Mouse (Mus musculus): ENCODE data around the gene Mchr1. TPM values are rescaled to one million over a fixed set of nuclear protein-coding genes. Genes with fewer than 3 reads are reported as not detected.
"Not testable (repeated sequence)": the region's sequence is repeated elsewhere in the genome, so short reads cannot be mapped to it uniquely, and the experiment has no call there.

The Mchr1 gene
- polyA plus RNA-seq, 1 experiment: not detected

DNA sequence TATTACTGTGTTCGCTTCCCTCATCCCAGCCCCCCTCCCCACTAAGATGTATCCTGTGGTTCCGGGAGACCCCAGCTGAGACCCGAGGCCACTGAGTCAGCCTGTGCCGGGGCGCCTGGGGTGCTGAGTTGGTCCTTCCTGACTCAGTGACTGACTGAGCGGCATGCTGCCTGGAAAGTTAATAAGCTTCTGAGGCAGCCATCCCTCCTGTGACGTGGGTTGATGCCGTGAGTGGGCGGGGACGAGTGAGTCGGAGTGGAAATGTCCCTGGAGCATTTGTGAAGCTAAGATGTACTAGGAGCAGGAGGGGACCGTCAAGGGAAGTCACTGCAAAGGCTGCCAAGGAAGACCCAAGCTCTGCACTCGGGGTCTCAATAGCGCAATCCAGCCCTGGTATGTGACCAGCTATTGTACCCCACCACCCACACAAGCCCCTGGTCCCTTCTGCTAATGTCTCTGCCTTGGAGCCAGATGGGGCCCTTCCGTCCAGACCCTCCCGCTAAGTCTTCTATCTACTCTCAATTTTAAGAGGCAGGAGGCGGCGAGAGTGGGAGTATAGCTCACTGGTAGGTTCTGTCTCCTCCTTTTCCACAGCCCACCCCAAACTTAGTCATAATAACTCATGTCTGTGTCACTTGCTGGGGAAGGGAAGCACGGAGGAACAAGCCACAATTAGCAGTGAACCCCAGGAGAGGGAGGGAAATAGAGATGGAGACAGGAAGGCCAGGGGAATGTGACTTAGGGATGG, 18.2 kb upstream of the Mchr1 start:
- no peaks in the 10 kb centered on the region for H3K4me1 ChIP-seq (ENCODE audit: control insufficient read depth, insufficient read depth, insufficient read length, low read length)
- no peak overlapping the region for H3K4me3 ChIP-seq (ENCODE audit: insufficient read depth, low read depth, low read length)
- H3K27ac ChIP-seq (replicated peaks; ENCODE audit: low read depth, low read length): no peak overlapping the region

DNA sequence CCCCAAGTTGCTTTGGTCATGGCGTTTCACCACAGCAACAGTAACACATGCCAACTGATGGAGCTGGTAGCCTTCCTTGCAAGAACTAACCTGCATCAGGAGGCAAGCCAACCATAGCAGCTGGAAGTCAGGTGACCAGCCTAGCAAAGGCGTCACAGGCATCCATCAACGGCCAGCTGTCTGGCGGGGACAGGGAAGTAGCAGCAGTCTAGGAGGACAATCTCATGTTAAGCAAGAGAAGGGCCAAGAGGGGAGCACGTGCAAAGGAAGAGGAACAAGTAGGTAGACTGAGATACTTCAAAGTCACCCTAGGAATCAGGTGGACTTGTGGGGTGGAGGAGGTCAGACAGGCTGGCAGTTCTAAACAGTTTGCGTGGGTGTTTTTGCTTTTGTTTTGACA, 16.2 kb upstream of the Mchr1 start:
- Histone ChIP-seq H3K27ac (replicated peaks; ENCODE audit: low read depth, low read length) (no peak overlapping the region), H3K4me3 (ENCODE audit: insufficient read depth, low read depth, low read length) (no peak overlapping the region)

DNA sequence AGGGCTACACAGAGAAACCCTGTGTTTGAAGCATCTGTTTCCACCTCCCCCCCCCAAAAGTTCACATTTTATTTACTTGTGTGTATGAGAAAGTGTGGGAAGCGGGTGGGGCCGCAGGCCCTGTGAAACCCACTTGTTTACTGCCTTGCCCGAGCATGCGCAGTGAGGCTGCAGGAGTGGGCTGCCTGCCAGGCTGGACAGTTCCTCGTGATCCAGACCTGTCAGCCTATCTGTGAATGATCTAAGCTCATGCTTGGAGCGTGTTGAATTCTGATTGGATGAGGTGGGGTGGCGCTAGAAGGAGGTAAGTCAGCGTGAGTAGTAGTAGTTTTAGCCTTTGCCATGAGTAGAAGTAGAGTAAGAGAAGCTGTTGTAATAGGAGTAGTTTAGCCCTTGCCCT, 15.2 kb upstream of the Mchr1 start:
- H3K4me3 ChIP-seq (ENCODE audit: insufficient read depth, low read depth, low read length); H3K4me1 ChIP-seq (ENCODE audit: control insufficient read depth, insufficient read depth, insufficient read length, low read length); H3K27ac ChIP-seq (replicated peaks; ENCODE audit: low read depth, low read length): not testable (repeated sequence)

More for the DNA sequence above, 16.2 kb upstream of the Mchr1 start:
- H3K4me1 ChIP-seq (ENCODE audit: control insufficient read depth, insufficient read depth, insufficient read length, low read length): no peaks in the 10 kb centered on the region

DNA sequence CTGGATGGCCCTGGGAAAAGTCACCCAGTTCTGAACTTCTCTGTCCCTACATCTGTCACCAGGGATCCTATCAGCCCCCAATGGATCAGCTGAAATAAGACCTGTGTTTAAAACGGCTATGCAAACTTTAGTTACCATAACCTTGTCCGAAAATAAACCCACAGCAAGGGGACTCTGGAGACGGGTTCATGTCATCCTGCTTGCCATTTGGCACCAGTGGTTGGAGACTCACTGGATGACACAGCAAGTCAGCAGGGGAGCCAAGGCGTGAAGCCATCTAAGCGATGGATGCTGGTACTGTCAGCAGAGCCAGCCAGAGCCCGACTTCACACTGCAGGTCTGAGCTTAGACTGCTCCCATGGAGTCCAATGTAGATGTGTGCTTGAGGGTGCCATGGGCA, 13.9 kb upstream of the Mchr1 start:
- no peak overlapping the region for H3K27ac ChIP-seq (replicated peaks; ENCODE audit: low read depth, low read length)
- no peaks in the 10 kb centered on the region for H3K4me1 ChIP-seq (ENCODE audit: control insufficient read depth, insufficient read depth, insufficient read length, low read length)
- no peak overlapping the region for H3K4me3 ChIP-seq (ENCODE audit: insufficient read depth, low read depth, low read length)

DNA sequence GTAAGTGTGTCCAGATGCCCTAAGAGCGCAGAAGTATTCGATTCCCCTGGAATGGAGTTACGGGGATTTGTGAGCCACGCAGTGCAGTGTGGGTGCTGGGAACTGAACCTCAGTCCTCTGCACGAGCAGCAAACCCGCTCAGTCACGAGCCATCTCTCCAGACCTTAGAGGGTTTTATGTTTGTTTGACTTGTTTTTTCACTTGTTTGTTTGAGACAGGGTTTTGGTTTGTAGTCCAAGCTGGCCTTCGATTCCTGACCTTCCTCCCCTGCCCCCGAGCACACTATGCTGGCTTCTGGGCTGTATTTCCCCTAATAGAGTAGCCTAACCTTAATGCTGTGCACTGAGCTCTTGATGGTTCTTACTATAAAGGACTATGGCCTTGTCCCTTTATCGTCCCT, 10.3 kb upstream of the Mchr1 start:
- H3K27ac ChIP-seq (replicated peaks; ENCODE audit: low read depth, low read length): no peak overlapping the region
- H3K4me1 ChIP-seq (ENCODE audit: control insufficient read depth, insufficient read depth, insufficient read length, low read length): no peaks in the 10 kb centered on the region
- H3K4me3 ChIP-seq (ENCODE audit: insufficient read depth, low read depth, low read length): no peak overlapping the region

DNA sequence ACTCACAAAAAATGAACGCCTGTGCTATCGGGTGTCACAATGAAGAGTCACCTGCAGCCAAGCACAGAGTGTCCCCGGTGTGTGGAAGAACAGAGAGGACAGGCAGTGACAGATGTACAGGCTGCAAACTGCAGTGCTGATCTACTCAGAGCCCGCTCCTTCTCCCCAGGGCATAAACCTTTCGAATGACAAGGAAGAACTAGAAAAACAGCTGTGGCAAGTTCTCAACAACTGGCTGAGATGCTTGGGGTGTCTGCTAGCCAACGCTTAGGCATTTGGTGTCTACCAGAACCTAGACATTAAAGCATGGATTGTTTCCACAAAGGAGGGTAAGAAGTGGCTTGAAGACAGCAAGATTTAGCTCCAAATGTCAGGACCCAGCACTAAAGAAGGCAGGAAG, 9.6 kb upstream of the Mchr1 start:
- no peak overlapping the region for H3K27ac ChIP-seq (replicated peaks; ENCODE audit: low read depth, low read length)

DNA sequence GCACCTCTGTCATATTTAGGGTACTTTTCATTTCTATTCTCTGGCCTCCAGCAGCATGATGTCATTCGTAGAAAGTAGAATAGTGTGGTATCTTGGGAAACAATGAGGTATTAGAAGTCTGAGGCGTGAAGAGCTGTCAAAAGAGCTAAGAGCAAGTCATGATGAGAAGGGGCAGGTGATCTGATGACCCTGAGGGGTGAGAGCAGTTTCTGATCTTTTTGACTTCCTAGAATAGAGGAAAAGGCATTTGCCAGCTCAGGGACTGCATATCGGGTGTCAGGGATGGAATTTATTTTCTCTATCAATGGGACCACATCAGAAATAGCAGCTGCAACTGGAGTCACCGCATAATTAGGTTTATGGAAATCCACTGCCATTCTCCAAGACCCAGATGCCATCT, 8.5 kb upstream of the Mchr1 start:
- Histone ChIP-seq H3K4me1 (ENCODE audit: control insufficient read depth, insufficient read depth, insufficient read length, low read length) (no peaks in the 10 kb centered on the region), H3K4me3 (ENCODE audit: insufficient read depth, low read depth, low read length) (no peak overlapping the region), H3K27ac (replicated peaks; ENCODE audit: low read depth, low read length) (no peak overlapping the region)

More for the DNA sequence above, 9.6 kb upstream of the Mchr1 start:
- no peaks in the 10 kb centered on the region for H3K4me1 ChIP-seq (ENCODE audit: control insufficient read depth, insufficient read depth, insufficient read length, low read length)
- H3K4me3 ChIP-seq (ENCODE audit: insufficient read depth, low read depth, low read length): no peak overlapping the region

DNA sequence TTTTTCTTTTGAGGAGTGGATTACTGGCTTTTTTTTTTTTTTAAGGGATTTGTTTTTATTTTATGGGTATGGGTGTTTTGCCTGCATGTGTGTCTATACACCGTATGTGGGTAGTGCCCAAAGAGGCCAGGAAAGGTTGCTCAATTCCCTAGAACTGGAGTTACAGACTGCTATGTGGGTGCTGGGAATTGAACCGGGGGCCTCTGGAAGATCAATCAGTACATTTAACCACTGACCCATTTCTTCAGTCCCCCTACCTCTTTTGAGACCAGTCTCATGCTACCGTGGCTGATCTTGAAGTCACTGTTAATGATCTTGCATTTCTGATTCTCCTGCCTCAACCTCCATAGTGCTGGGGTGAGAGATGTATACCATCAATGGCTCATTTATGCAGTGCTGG, 8.0 kb upstream of the Mchr1 start:
- no peak overlapping the region for H3K27ac ChIP-seq (replicated peaks; ENCODE audit: low read depth, low read length)
- H3K4me1 ChIP-seq (ENCODE audit: control insufficient read depth, insufficient read depth, insufficient read length, low read length): no peaks in the 10 kb centered on the region
- no peak overlapping the region for H3K4me3 ChIP-seq (ENCODE audit: insufficient read depth, low read depth, low read length)

DNA sequence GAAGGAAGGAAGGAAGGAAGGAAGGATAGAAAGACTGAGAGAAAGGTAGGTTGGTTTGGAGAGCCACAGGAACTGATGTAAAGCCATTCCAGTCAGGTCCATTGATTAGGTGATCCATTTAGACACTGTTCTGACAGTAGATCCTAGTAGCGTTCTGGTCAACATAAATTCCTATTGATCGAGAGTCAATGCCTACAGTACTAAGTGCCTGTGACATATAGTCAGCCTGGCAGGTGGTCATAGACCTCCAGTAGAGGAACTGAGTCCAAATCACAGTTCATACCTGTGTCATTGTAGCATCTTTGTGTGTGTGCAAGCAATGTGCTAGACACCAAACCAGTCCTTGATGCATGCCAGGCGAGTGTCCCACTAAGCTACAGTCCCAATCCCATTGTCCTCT, 7.0 kb upstream of the Mchr1 start:
- H3K4me3 ChIP-seq (ENCODE audit: insufficient read depth, low read depth, low read length): no peak overlapping the region
- H3K4me1 ChIP-seq (ENCODE audit: control insufficient read depth, insufficient read depth, insufficient read length, low read length): no peaks in the 10 kb centered on the region
- H3K27ac ChIP-seq (replicated peaks; ENCODE audit: low read depth, low read length): no peak overlapping the region

DNA sequence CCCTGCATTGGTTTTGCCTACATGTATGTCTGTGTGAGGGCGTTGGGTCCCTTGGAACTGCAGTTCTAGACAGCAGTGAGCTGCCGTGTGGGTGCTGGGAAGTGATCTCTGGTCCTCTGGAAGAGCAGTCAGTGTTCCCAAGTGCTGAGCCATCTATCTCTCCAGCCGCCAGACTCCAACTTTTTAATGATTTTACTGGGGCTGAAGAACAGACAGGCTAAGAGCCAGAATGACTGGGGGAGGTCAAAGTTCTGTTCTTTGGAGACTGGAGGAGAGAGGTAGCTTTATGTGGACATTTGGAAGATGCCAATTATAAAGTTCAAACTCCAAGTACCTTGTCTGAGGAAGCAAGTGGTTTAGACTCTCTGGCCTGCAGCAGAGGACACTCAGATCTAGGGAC, 5.5 kb upstream of the Mchr1 start:
- H3K27ac ChIP-seq (replicated peaks; ENCODE audit: low read depth, low read length): no peak overlapping the region
- H3K4me1 ChIP-seq (ENCODE audit: control insufficient read depth, insufficient read depth, insufficient read length, low read length): no peaks in the 10 kb centered on the region
- no peak overlapping the region for H3K4me3 ChIP-seq (ENCODE audit: insufficient read depth, low read depth, low read length)

DNA sequence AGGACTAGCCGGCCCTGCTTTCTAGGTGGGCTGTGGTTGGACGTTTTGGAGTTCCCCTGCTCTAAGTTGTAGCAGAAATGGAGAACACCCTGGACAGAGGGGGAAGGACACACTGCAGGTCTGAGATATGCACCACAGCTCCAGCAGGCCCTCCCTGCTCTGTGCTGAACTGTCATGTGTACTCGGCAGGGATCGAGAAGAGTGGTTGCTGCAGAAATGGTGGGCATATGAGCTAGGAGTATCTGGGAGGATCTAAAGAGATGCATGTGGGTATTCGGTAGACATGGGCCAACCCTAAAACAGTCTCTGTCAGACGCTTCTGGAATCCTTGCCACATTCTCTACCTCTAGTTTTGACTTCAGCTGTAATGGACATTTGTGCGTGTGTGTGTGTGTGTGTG, 4.0 kb upstream of the Mchr1 start:
- no peaks in the 10 kb centered on the region for H3K4me1 ChIP-seq (ENCODE audit: control insufficient read depth, insufficient read depth, insufficient read length, low read length)
- no peak overlapping the region for H3K4me3 ChIP-seq (ENCODE audit: insufficient read depth, low read depth, low read length)
- no peak overlapping the region for H3K27ac ChIP-seq (replicated peaks; ENCODE audit: low read depth, low read length)

DNA sequence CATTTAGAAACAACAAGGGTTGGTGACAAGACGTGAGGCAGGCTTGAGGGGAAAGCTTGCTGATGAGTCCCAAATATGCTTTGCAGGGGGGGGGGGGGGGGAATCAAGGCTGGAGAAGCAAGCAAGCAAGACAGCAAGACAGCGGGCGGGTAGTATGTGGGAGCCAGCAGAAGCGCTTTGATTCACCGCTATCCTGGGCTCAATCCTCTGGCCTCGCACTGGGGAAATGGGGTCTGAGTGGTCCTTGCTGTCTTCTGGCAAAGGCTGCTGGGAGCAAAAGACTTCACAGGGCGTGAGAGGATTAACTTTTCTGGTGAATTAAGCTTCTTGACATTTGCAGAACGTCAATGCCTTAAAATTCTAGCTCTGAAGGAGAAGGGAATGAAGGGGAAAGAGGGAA, 763 bp downstream of the Mchr1 start:
- no peaks in the 10 kb centered on the region for H3K4me1 ChIP-seq (ENCODE audit: control insufficient read depth, insufficient read depth, insufficient read length, low read length)
- H3K4me3 ChIP-seq (ENCODE audit: insufficient read depth, low read depth, low read length): no peak overlapping the region
- no peak overlapping the region for H3K27ac ChIP-seq (replicated peaks; ENCODE audit: low read depth, low read length)

DNA sequence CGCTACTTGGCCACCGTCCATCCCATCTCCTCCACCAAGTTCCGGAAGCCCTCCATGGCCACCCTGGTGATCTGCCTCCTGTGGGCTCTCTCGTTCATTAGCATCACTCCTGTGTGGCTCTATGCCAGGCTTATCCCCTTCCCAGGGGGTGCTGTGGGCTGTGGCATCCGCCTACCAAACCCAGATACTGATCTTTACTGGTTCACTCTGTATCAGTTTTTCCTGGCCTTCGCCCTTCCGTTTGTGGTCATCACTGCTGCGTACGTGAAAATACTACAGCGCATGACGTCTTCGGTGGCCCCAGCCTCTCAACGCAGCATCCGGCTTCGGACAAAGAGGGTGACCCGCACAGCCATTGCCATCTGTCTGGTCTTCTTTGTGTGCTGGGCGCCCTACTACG, 2.2 kb downstream of the Mchr1 start:
- Histone ChIP-seq H3K27ac (replicated peaks; ENCODE audit: low read depth, low read length) (no peak overlapping the region), H3K4me1 (ENCODE audit: control insufficient read depth, insufficient read depth, insufficient read length, low read length) (no peaks in the 10 kb centered on the region), H3K4me3 (ENCODE audit: insufficient read depth, low read depth, low read length) (no peak overlapping the region)

DNA sequence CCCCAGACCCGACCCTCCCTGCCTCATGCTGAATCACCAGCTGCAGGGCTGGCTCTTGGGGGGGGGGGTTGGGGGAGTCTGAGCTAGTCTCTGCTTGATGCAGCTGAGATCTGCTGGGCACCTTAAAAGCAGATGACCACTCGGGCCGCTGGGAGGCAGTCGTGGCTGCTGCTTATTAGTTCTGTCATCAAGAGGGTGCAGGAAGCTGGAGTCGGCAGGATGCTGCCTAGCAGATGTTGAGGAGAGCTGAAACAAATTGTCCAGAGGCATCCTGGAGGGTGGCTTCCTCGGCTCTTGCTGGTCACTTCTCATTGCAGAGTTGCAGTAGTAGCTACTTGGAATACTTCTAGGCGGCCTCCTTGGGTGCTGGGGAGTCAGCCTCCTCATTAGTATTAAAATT, 4.0 kb downstream of the Mchr1 start:
- no peak overlapping the region for H3K27ac ChIP-seq (replicated peaks; ENCODE audit: low read depth, low read length)
- H3K4me3 ChIP-seq (ENCODE audit: insufficient read depth, low read depth, low read length): no peak overlapping the region
- H3K4me1 ChIP-seq (ENCODE audit: control insufficient read depth, insufficient read depth, insufficient read length, low read length): no peaks in the 10 kb centered on the region

DNA sequence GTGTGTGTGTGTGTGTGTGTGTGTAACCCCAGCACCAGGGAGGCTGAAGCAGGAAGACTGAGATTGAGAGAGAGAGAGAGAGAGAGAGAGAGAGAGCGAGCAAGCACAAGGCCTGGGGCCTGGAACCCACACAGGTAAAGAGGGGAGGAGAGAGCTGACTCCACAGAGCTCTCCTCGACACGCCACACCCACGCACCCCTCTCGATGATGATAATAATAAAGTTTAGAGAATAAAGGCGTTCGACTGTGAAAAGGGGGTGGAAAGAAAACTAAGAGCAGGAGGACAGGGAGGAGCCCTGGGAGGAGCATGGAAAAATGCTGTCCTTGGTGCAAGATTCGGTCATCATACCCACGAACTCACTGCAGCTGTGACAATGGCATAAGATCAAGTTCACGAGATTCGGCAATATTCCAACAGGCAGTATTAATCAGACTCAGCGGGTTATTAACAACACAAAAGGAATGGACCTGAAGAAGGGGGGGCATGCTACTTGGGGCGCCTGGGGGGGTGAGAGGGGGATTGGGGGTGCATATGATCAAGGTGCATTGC, 4.6 kb downstream of the Mchr1 start:
- H3K4me3 ChIP-seq (ENCODE audit: insufficient read depth, low read depth, low read length): no peak overlapping the region
- H3K4me1 ChIP-seq (ENCODE audit: control insufficient read depth, insufficient read depth, insufficient read length, low read length): no peaks in the 10 kb centered on the region
- H3K27ac ChIP-seq (replicated peaks; ENCODE audit: low read depth, low read length): no peak overlapping the region

DNA sequence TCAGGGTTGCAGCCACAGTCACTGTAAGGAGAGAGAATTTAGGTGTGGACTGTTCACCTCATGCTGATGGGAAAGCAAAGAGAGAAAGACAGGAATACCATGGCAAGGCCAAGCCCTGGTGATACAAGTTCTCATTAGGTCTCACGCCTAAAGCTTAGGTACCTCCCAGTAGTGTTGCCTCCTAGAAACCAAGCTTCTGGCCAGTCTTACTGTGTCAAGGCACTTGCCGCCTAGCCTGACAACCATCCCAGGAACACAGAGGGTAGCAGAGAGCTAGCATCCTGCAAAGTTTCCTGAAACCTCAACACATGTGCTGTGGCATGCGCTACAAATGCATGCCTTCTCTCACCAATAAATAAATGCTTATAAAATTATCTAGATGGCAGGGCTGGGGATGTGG, 11.6 kb downstream of the Mchr1 start:
- no peak overlapping the region for H3K4me3 ChIP-seq (ENCODE audit: insufficient read depth, low read depth, low read length)
- H3K4me1 ChIP-seq (ENCODE audit: control insufficient read depth, insufficient read depth, insufficient read length, low read length): peaks cover 8% of the 10 kb centered on the region; the same call in 1 of the 2 replicates
- H3K27ac ChIP-seq (replicated peaks; ENCODE audit: low read depth, low read length): no peak overlapping the region

All from brown adipose tissue, adult 24 weeks (tissue).